Mouse (Mus musculus): Measurements from ENCODE around the gene Csdc2. TPM values are rescaled to one million over a fixed set of nuclear protein-coding genes. Genes with fewer than 3 reads are reported as not detected.

Gene Csdc2
- polyA plus RNA-seq, 1 experiment = 6.8 TPM

GRCm38 (mm10) chr15:81939774-81940173, 3.2 kb downstream of the Csdc2 start:
- no peak overlapping the region for H3K4me3 ChIP-seq (ENCODE audit: control insufficient read depth, insufficient read depth, low read length)
- TF ChIP-seq POLR2A (IDR thresholded peaks at IDR 0.05; ENCODE audit: control insufficient read depth, extremely low read depth, insufficient read depth, low read length, poor library complexity) (no peak), CTCF (IDR thresholded peaks at IDR 0.05; ENCODE audit: borderline replicate concordance, control insufficient read depth, extremely low read depth, insufficient read depth, low read length, poor library complexity) (no peak)
- H3K27me3 ChIP-seq (ENCODE audit: control insufficient read depth, insufficient read depth, low read length) = no peaks in the 10 kb centered on the region
- no peak for DNase-seq
- peaks cover 4% of the 10 kb centered on the region for H3K4me1 ChIP-seq (replicated peaks; ENCODE audit: control insufficient read depth, insufficient read depth, low read length)
- 96% methylated on average over 4 of the region's 4 CpGs for WGBS
- H3K36me3 ChIP-seq (ENCODE audit: control insufficient read depth, insufficient read depth, low read length) = no peaks in the 10 kb centered on the region
- H3K27ac ChIP-seq (ENCODE audit: control insufficient read depth, insufficient read depth, low read length) = no peak overlapping the region

GRCm38 (mm10) chr15:81940219-81940618, 3.7 kb downstream of the Csdc2 start:
- no peak for TF ChIP-seq POLR2A (IDR thresholded peaks at IDR 0.05; ENCODE audit: control insufficient read depth, extremely low read depth, insufficient read depth, low read length, poor library complexity)
- no peak for TF ChIP-seq CTCF (IDR thresholded peaks at IDR 0.05; ENCODE audit: borderline replicate concordance, control insufficient read depth, extremely low read depth, insufficient read depth, low read length, poor library complexity)
- no peak overlapping the region for H3K27ac ChIP-seq (ENCODE audit: control insufficient read depth, insufficient read depth, low read length)
- no peaks in the 10 kb centered on the region for H3K36me3 ChIP-seq (ENCODE audit: control insufficient read depth, insufficient read depth, low read length)
- peaks cover 4% of the 10 kb centered on the region for H3K4me1 ChIP-seq (replicated peaks; ENCODE audit: control insufficient read depth, insufficient read depth, low read length)
- no peak for DNase-seq
- no peaks in the 10 kb centered on the region for H3K27me3 ChIP-seq (ENCODE audit: control insufficient read depth, insufficient read depth, low read length)
- H3K4me3 ChIP-seq (ENCODE audit: control insufficient read depth, insufficient read depth, low read length) = no peak overlapping the region
- 98% methylated on average over 5 of the region's 5 CpGs for WGBS

- DNase-seq = no peak
- WGBS = 96% methylated on average over 2 of the region's 2 CpGs
- Histone ChIP-seq H3K4me1 (replicated peaks; ENCODE audit: control insufficient read depth, insufficient read depth, low read length) (peaks cover 4% of the 10 kb centered on the region), H3K36me3 (ENCODE audit: control insufficient read depth, insufficient read depth, low read length) (no peaks in the 10 kb centered on the region), H3K27ac (ENCODE audit: control insufficient read depth, insufficient read depth, low read length) (no peak overlapping the region), H3K27me3 (ENCODE audit: control insufficient read depth, insufficient read depth, low read length) (no peaks in the 10 kb centered on the region), H3K4me3 (ENCODE audit: control insufficient read depth, insufficient read depth, low read length) (no peak overlapping the region)
- TF ChIP-seq CTCF (IDR thresholded peaks at IDR 0.05; ENCODE audit: borderline replicate concordance, control insufficient read depth, extremely low read depth, insufficient read depth, low read length, poor library complexity) (no peak), POLR2A (IDR thresholded peaks at IDR 0.05; ENCODE audit: control insufficient read depth, extremely low read depth, insufficient read depth, low read length, poor library complexity) (no peak)
Observed at GRCm38 (mm10) chr15:81941010-81941409, 4.5 kb downstream of the Csdc2 start.

GRCm38 (mm10) chr15:81943176-81943749, 6.7 kb downstream of the Csdc2 start:
- WGBS = 69% methylated on average over 9 of the region's 9 CpGs
- H3K27me3 ChIP-seq (ENCODE audit: control insufficient read depth, insufficient read depth, low read length) = no peaks in the 10 kb centered on the region
- H3K4me1 ChIP-seq (replicated peaks; ENCODE audit: control insufficient read depth, insufficient read depth, low read length) = no peaks in the 10 kb centered on the region; the same call in 1 of the 2 replicates
- H3K36me3 ChIP-seq (ENCODE audit: control insufficient read depth, insufficient read depth, low read length) = no peaks in the 10 kb centered on the region
- no peak for DNase-seq
- no peak overlapping the region for H3K4me3 ChIP-seq (ENCODE audit: control insufficient read depth, insufficient read depth, low read length)
- H3K27ac ChIP-seq (ENCODE audit: control insufficient read depth, insufficient read depth, low read length) = no peak overlapping the region
- TF ChIP-seq CTCF (IDR thresholded peaks at IDR 0.05; ENCODE audit: borderline replicate concordance, control insufficient read depth, extremely low read depth, insufficient read depth, low read length, poor library complexity) = no peak

GRCm38 (mm10) chr15:81949076-81949475, 12.5 kb downstream of the Csdc2 start:
- WGBS = 80% methylated on average over 10 of the region's 10 CpGs
- no peak overlapping the region for H3K4me3 ChIP-seq (ENCODE audit: control insufficient read depth, insufficient read depth, low read length)

GRCm38 (mm10) chr15:81949476-81950131, 13.0 kb downstream of the Csdc2 start:
- 90% methylated on average over 11 of the region's 11 CpGs for WGBS
- no peaks in the 10 kb centered on the region for H3K4me1 ChIP-seq (replicated peaks; ENCODE audit: control insufficient read depth, insufficient read depth, low read length)
- H3K27ac ChIP-seq (ENCODE audit: control insufficient read depth, insufficient read depth, low read length) = no peak overlapping the region
- H3K27me3 ChIP-seq (ENCODE audit: control insufficient read depth, insufficient read depth, low read length) = no peaks in the 10 kb centered on the region
- no peak for TF ChIP-seq CTCF (IDR thresholded peaks at IDR 0.05; ENCODE audit: borderline replicate concordance, control insufficient read depth, extremely low read depth, insufficient read depth, low read length, poor library complexity)
- TF ChIP-seq POLR2A (IDR thresholded peaks at IDR 0.05; ENCODE audit: control insufficient read depth, extremely low read depth, insufficient read depth, low read length, poor library complexity) = no peak
- peaks cover 10% of the 10 kb centered on the region for H3K36me3 ChIP-seq (ENCODE audit: control insufficient read depth, insufficient read depth, low read length)
- H3K4me3 ChIP-seq (ENCODE audit: control insufficient read depth, insufficient read depth, low read length) = no peak overlapping the region
- no peak for DNase-seq

More at GRCm38 (mm10) chr15:81949076-81949475, 12.5 kb downstream of the Csdc2 start:
- no peak for TF ChIP-seq CTCF (IDR thresholded peaks at IDR 0.05; ENCODE audit: borderline replicate concordance, control insufficient read depth, extremely low read depth, insufficient read depth, low read length, poor library complexity)
- peaks cover 6% of the 10 kb centered on the region for H3K36me3 ChIP-seq (ENCODE audit: control insufficient read depth, insufficient read depth, low read length)
- H3K4me1 ChIP-seq (replicated peaks; ENCODE audit: control insufficient read depth, insufficient read depth, low read length) = no peaks in the 10 kb centered on the region
- DNase-seq = no peak
- H3K27ac ChIP-seq (ENCODE audit: control insufficient read depth, insufficient read depth, low read length) = no peak overlapping the region
- H3K27me3 ChIP-seq (ENCODE audit: control insufficient read depth, insufficient read depth, low read length) = no peaks in the 10 kb centered on the region
